Mouse (Mus musculus): ENCODE measurements around the gene Ddah1. TPM values are rescaled to one million over a fixed set of nuclear protein-coding genes. Genes with fewer than 3 reads are reported as not detected.

Ddah1 gene
- polyA plus RNA-seq, 1 experiment: not detected

GRCm38 (mm10) chr3:145759379-145760209, 1.1 kb downstream of the Ddah1 start:
- TF ChIP-seq GATA1 (IDR thresholded peaks at IDR 0.05; ENCODE audit: low read length): no peak

GRCm38 (mm10) chr3:145760547-145760946, 2.1 kb downstream of the Ddah1 start:
- no peak for TF ChIP-seq GATA1 (IDR thresholded peaks at IDR 0.05; ENCODE audit: low read length)

- TF ChIP-seq GATA1 (IDR thresholded peaks at IDR 0.05; ENCODE audit: low read length): no peak
Observed at GRCm38 (mm10) chr3:145761501-145762170, 3.2 kb downstream of the Ddah1 start.

- no peak for TF ChIP-seq GATA1 (IDR thresholded peaks at IDR 0.05; ENCODE audit: low read length)
Observed at GRCm38 (mm10) chr3:145762957-145763641, 4.6 kb downstream of the Ddah1 start.

GRCm38 (mm10) chr3:145763642-145763972, 5.1 kb downstream of the Ddah1 start:
- TF ChIP-seq GATA1 (IDR thresholded peaks at IDR 0.05; ENCODE audit: low read length): no peak

GRCm38 (mm10) chr3:145764416-145764815, 5.9 kb downstream of the Ddah1 start:
- no peak for TF ChIP-seq GATA1 (IDR thresholded peaks at IDR 0.05; ENCODE audit: low read length)

GRCm38 (mm10) chr3:145768439-145768838, 10.0 kb downstream of the Ddah1 start:
- TF ChIP-seq GATA1 (IDR thresholded peaks at IDR 0.05; ENCODE audit: low read length): no peak

GRCm38 (mm10) chr3:145773384-145773783, 14.9 kb downstream of the Ddah1 start:
- TF ChIP-seq GATA1 (IDR thresholded peaks at IDR 0.05; ENCODE audit: low read length): no peak

GRCm38 (mm10) chr3:145774336-145774735, 15.9 kb downstream of the Ddah1 start:
- TF ChIP-seq GATA1 (IDR thresholded peaks at IDR 0.05; ENCODE audit: low read length): no peak

GRCm38 (mm10) chr3:145775236-145775635, 16.8 kb downstream of the Ddah1 start:
- TF ChIP-seq GATA1 (IDR thresholded peaks at IDR 0.05; ENCODE audit: low read length): no peak

- no peak for TF ChIP-seq GATA1 (IDR thresholded peaks at IDR 0.05; ENCODE audit: low read length)
Observed at GRCm38 (mm10) chr3:145775862-145776261, 17.4 kb downstream of the Ddah1 start.

- no peak for TF ChIP-seq GATA1 (IDR thresholded peaks at IDR 0.05; ENCODE audit: low read length)
Observed at GRCm38 (mm10) chr3:145777006-145777405, 18.5 kb downstream of the Ddah1 start.

GRCm38 (mm10) chr3:145778406-145778922, 20.0 kb downstream of the Ddah1 start:
- TF ChIP-seq GATA1 (IDR thresholded peaks at IDR 0.05; ENCODE audit: low read length): no peak

- no peak for TF ChIP-seq GATA1 (IDR thresholded peaks at IDR 0.05; ENCODE audit: low read length)
Observed at GRCm38 (mm10) chr3:145779279-145779973, 21.0 kb downstream of the Ddah1 start.

- no peak for TF ChIP-seq GATA1 (IDR thresholded peaks at IDR 0.05; ENCODE audit: low read length)
Observed at GRCm38 (mm10) chr3:145780784-145781442, 22.4 kb downstream of the Ddah1 start.

Measured in G1E-ER4 (cell line).